Mouse (Mus musculus) cerebellum, adult (tissue): ENCODE data around the gene 2310034G01Rik.
A peak's percentile ranks its signal among the peaks of the same experiment; 100 is the strongest.

Experiments used
- ATAC-seq: cut with Nextera tagmentation; 2 replicates; pipeline ENCODE4 v1.9.2; 2017; ENCODE audit warnings: mild to moderate bottlenecking, moderate library complexity, mixed read lengths; ENCODE audit not compliant: insufficient number of reproducible peaks, low FRiP score, low TSS enrichment

2310034G01Rik gene

GRCm38 (mm10) chr19:46362104-46362503, 12.0 kb upstream of the 2310034G01Rik start:
- ATAC-seq: no peak

GRCm38 (mm10) chr19:46358381-46358780, 8.3 kb upstream of the 2310034G01Rik start:
- ATAC-seq: no peak

- ATAC-seq: 0 out of 2 replicates have a peak, but pooled peaks have one; percentile 12
Observed at GRCm38 (mm10) chr19:46357344-46358280, 7.5 kb upstream of the 2310034G01Rik start.

GRCm38 (mm10) chr19:46356701-46357138, 6.6 kb upstream of the 2310034G01Rik start:
- peak; percentile 91 for ATAC-seq

- ATAC-seq: 0 out of 2 replicates have a peak, but pooled peaks have one; percentile 1
Observed at GRCm38 (mm10) chr19:46349550-46349949, 552 bp downstream of the 2310034G01Rik start.

- peak; percentile 96 for ATAC-seq
Observed at GRCm38 (mm10) chr19:46348761-46349458, 1.2 kb downstream of the 2310034G01Rik start.

GRCm38 (mm10) chr19:46347936-46348668, 2.0 kb downstream of the 2310034G01Rik start:
- ATAC-seq: no peak

- ATAC-seq: no peak
Observed at GRCm38 (mm10) chr19:46347146-46347545, 3.0 kb downstream of the 2310034G01Rik start.

GRCm38 (mm10) chr19:46344710-46345419, 5.2 kb downstream of the 2310034G01Rik start:
- ATAC-seq: no peak

GRCm38 (mm10) chr19:46339287-46339971, 10.7 kb downstream of the 2310034G01Rik start:
- no peak for ATAC-seq

- no peak for ATAC-seq
Observed at GRCm38 (mm10) chr19:46338942-46339286, 11.2 kb downstream of the 2310034G01Rik start.

- ATAC-seq: peak; percentile 59
Observed at GRCm38 (mm10) chr19:46338331-46338936, 11.7 kb downstream of the 2310034G01Rik start, which contains the start of gene Cuedc2. Gene Cuedc2 (minus strand): TSS chr19:46338702.

GRCm38 (mm10) chr19:46337719-46338330, 12.3 kb downstream of the 2310034G01Rik start:
- no peak for ATAC-seq

- no peak for ATAC-seq
Observed at GRCm38 (mm10) chr19:46333906-46334305, 16.2 kb downstream of the 2310034G01Rik start.

- ATAC-seq: no peak
Observed at GRCm38 (mm10) chr19:46332721-46333339, 17.3 kb downstream of the 2310034G01Rik start.

GRCm38 (mm10) chr19:46331936-46332335, 18.2 kb downstream of the 2310034G01Rik start:
- no peak for ATAC-seq

GRCm38 (mm10) chr19:46331326-46331725, 18.8 kb downstream of the 2310034G01Rik start:
- ATAC-seq: no peak

- no peak for ATAC-seq
Observed at GRCm38 (mm10) chr19:46330696-46331095, 19.4 kb downstream of the 2310034G01Rik start.
